ENCODE assay signal across 8 mouse cellular contexts in genomic region chr6:108530781-108531323, GRCm38 (mm10).
A peak's percentile ranks its signal among the peaks of the same experiment; 100 is the strongest.
DNase-seq lines count a peak whose midpoint lies in the region; ATAC-seq and TF ChIP-seq lines count a peak whose summit lies in the region.

No protein-coding gene starts in this region.

- no peak overlapping the region for H3K4me2 ChIP-seq in forebrain, embryonic 15.5 days (replicated peaks)
- peak overlapping the region; percentile 62 for H3K4me2 ChIP-seq in liver, embryonic 14.5 days (ENCODE audit: low read depth)
- H3K4me2 ChIP-seq in stomach, postnatal 0 days (replicated peaks; ENCODE audit: low read depth), result no peak overlapping the region

- 0 out of 2 replicates have a peak, but pooled peaks have one; percentile 46 for ATAC-seq in forebrain, embryonic 15.5 days (replicated peaks)
- no peak for ATAC-seq in liver, embryonic 14.5 days (ENCODE audit: insufficient read depth)
- no peak for ATAC-seq in stomach, postnatal 0 days (ENCODE audit: low FRiP score, low TSS enrichment)

- H3K27me3 ChIP-seq in forebrain, embryonic 15.5 days, result no peaks in the 10 kb centered on the region
- no peaks in the 10 kb centered on the region for H3K27me3 ChIP-seq in liver, embryonic 14.5 days (ENCODE audit: control insufficient read depth, insufficient read depth, low read length)
- H3K27me3 ChIP-seq in stomach, postnatal 0 days (ENCODE audit: control insufficient read depth, insufficient read depth, low read length), result no peaks in the 10 kb centered on the region

- H3K36me3 ChIP-seq in forebrain, embryonic 15.5 days, result no peaks in the 10 kb centered on the region
- H3K36me3 ChIP-seq in liver, embryonic 14.5 days (replicated peaks; ENCODE audit: control insufficient read depth, insufficient read depth, low read depth), result no peaks in the 10 kb centered on the region
- no peaks in the 10 kb centered on the region for H3K36me3 ChIP-seq in stomach, postnatal 0 days (ENCODE audit: control insufficient read depth, insufficient read depth, low read length)

- H3K4me1 ChIP-seq in forebrain, embryonic 15.5 days, result no peaks in the 10 kb centered on the region
- peaks cover 58 to 62% of the 10 kb centered on the region in 2 experiments for H3K4me1 ChIP-seq in liver, embryonic 14.5 days (replicated peaks; ENCODE audit: control insufficient read depth in 2 of 2, insufficient read depth in 2 of 2, low read length in 1 of 2)
- 0 out of 2 replicates have a peak, but pooled peaks cover 2% of the 10 kb centered on the region for H3K4me1 ChIP-seq in stomach, postnatal 0 days (replicated peaks; ENCODE audit: control insufficient read depth, insufficient read depth)

- H3K4me3 ChIP-seq in forebrain, embryonic 15.5 days, result no peak overlapping the region
- H3K4me3 ChIP-seq in liver, embryonic 14.5 days (ENCODE audit: insufficient read depth in 1 of 2, low read depth in 2 of 2, low read length in 2 of 2), result no peak overlapping the region
- no peak overlapping the region for H3K4me3 ChIP-seq in stomach, postnatal 0 days (ENCODE audit: low read depth, low read length)

- H3K27ac ChIP-seq in forebrain, embryonic 15.5 days (replicated peaks), result no peak overlapping the region
- peak overlapping the region; percentile 89 for H3K27ac ChIP-seq in liver, embryonic 14.5 days
- peak overlapping the region; percentile 88 for H3K27ac ChIP-seq in stomach, postnatal 0 days (replicated peaks)

- no peaks in the 10 kb centered on the region for H3K9me3 ChIP-seq in forebrain, embryonic 15.5 days
- H3K9me3 ChIP-seq in liver, embryonic 14.5 days (ENCODE audit: control insufficient read depth, low read length), result no peaks in the 10 kb centered on the region
- no peaks in the 10 kb centered on the region for H3K9me3 ChIP-seq in stomach, postnatal 0 days (ENCODE audit: control insufficient read depth, low read length)

- peak; percentile 32 for DNase-seq in retina, embryonic 14.5 days (ENCODE audit: low spot score)
- no peak for DNase-seq in retina, postnatal 1 day
- DNase-seq in liver, embryonic 14.5 days (ENCODE audit: low read depth in 3 of 3, low spot score in 3 of 3), result no peak
- peak; percentile 26 for DNase-seq in stomach, postnatal 0 days (ENCODE audit: low spot score)
- no peak for DNase-seq in adrenal gland, postnatal 14 days
- no peak for DNase-seq in thymus, postnatal 0 days (ENCODE audit: low spot score)
- DNase-seq in gastrocnemius, postnatal 4 days (ENCODE audit: low spot score in 2 of 2), result no peak

- TF ChIP-seq EP300 in liver, embryonic 14.5 days (IDR thresholded peaks at IDR 0.05; ENCODE audit: low read depth), result no peak
- TF ChIP-seq EP300 in stomach, postnatal 0 days (optimal IDR thresholded peaks at IDR 0.05), result no peak

- 31% methylated on average over 6 of the region's 6 CpGs for WGBS in forebrain, embryonic 15.5 days
- 63% methylated on average over 6 of the region's 6 CpGs for WGBS in liver, embryonic 14.5 days (ENCODE audit: insufficient replicate concordance)
- 34% methylated on average over 6 of the region's 6 CpGs for WGBS in stomach, postnatal 0 days

- H3K9ac ChIP-seq in forebrain, embryonic 15.5 days (replicated peaks), result no peak overlapping the region
- peak overlapping the region; percentile 7; the same call in 1 of the 2 replicates for H3K9ac ChIP-seq in liver, embryonic 14.5 days (replicated peaks)
- no peak overlapping the region for H3K9ac ChIP-seq in stomach, postnatal 0 days (ENCODE audit: low read length)

- TF ChIP-seq CTCF in liver, embryonic 14.5 days (IDR thresholded peaks at IDR 0.05; ENCODE audit: low read depth), result no peak
- no peak for TF ChIP-seq CTCF in stomach, postnatal 0 days (IDR thresholded peaks at IDR 0.05; ENCODE audit: low read depth)

Comparison
In these comparisons a context has a peak if more than half of its experiments do, and no peak if none do; other contexts are left out.
1. DNase-seq: peak in retina, embryonic 14.5 days (single experiment) and stomach, postnatal 0 days (single experiment); none in retina, postnatal 1 day (single experiment), liver, embryonic 14.5 days (0 of 3), adrenal gland, postnatal 14 days (single experiment), thymus, postnatal 0 days (single experiment) and gastrocnemius, postnatal 4 days (0 of 2).